Mouse (Mus musculus) heart, adult 18-20 months (tissue): ENCODE measurements around the gene Adck1. TPM values are rescaled to one million over a fixed set of nuclear protein-coding genes. Genes with fewer than 3 reads are reported as not detected.
"Not testable (repeated sequence)": the region's sequence is repeated elsewhere in the genome, so short reads cannot be mapped to it uniquely, and the experiment has no call there.

Experiments
- DNase-seq, 2 experiments: peaks; one replicate each; pipeline ENCODE4 v3.0.0; 2021 to 2022; ENCODE audit warnings: mixed read lengths in 1 of 2
- total RNA-seq, 2 experiments: library from RNA; stranded (reverse); gene quantifications; 2 replicates each; pipeline ENCODE4 v1.2.3; 2021

Gene Adck1
- total RNA-seq, 2 experiments from 2014 or later = 23.4 to 28.1 TPM

- not testable (repeated sequence) for DNase-seq
Measured at GRCm38 (mm10) chr12:88471884-88472283, 111.5 kb downstream of the Adck1 start.

GRCm38 (mm10) chr12:88472832-88473231 is 112.5 kb downstream of the Adck1 start:
- no peak for DNase-seq

- no peak for DNase-seq
Measured at GRCm38 (mm10) chr12:88473796-88474195, 113.4 kb downstream of the Adck1 start.

- DNase-seq = no peak
Measured at GRCm38 (mm10) chr12:88475833-88476232, 115.5 kb downstream of the Adck1 start.

GRCm38 (mm10) chr12:88476702-88477101 is 116.3 kb downstream of the Adck1 start:
- DNase-seq = no peak

- no peak for DNase-seq
Measured at GRCm38 (mm10) chr12:88481657-88482056, 121.3 kb downstream of the Adck1 start.

- DNase-seq = no peak
Measured at GRCm38 (mm10) chr12:88490881-88491280, 130.5 kb downstream of the Adck1 start.

Other genes with a start within 250 kb of the Adck1 start
- gene Gm10436, start 178.4 kb upstream of the Adck1 start, total RNA-seq = not detected
- gene Gm8332, start 110.5 kb upstream of the Adck1 start, total RNA-seq = not detected
- not detected for gene Gm5662, start 86.1 kb upstream of the Adck1 start, total RNA-seq
- gene Gm5039, start 36.5 kb upstream of the Adck1 start, total RNA-seq = not detected